Mouse (Mus musculus) lung, adult 18-20 months (tissue): ENCODE measurements at regions not wholly inside any gene's neighbourhood (a gene's known extent, or its start where the extent isn't known, plus 50 kb on each side); places are given as distances from the start of the nearest gene placed in this dataset.

ENCODE experiments used
- DNase-seq, 2 experiments: peaks; one replicate each; pipeline ENCODE4 v3.0.0; 2022; ENCODE audit warnings: mixed read lengths in 2 of 2

DNA sequence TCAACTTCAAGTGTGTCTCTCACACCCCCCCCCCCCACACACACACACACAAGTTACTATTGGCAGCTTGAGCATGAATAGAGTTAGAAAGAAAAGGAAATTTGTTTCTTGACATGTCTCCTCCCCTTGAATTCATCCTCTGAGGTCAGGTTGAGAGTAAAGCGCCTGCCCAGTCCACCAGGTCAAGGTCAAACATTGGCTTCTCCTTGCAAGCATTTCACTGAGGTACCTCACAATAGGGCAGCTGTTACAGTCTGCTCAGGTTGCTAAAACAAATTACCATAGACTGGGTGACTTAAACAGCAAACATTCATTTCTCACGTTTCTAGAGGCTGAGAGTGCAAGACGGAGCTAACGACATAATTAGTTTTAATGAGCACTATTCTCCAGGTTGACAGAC lies 344.2 kb downstream of the Galc start:
- DNase-seq, result no peak

DNA sequence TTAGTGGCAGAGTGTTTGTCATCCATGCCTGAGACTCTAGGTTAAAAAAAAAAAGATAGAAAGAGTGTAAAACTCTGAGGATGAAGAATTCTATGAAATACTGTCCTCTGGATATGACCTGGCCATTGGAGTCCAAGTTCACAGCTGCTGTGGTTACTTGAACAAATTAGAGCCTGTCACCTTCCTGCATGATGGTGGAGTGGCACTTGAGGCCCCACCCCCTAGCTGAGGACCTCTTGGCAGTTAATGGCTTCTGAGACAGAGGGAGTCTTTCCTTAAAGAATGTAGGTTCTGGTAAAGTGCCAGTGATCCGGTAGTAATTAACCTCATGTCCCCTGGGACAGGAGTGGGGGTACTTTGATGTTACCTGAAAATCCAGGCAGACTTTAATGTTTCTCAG lies 346.5 kb downstream of the Galc start:
- no peak for DNase-seq

DNA sequence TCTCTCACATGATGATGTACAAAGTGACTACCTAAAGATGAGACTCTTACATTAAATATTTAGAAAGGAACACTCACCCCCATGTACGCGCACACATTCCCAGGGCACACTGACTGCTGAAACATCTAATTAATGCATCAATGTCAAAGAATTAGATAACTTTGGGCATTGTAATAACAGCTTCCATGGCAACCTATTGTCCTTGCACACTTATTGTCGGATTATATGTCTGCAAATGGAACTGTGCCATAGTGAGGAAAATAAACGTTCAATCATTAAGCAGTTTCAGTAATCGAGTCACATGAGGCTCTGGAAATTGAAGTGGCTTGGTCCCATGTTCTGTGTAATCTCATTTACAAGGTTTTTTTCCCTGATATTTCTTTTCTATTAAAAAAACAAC lies 360.0 kb downstream of the Galc start:
- no peak for DNase-seq

GRCm38 (mm10) chr12:97898178-97898577 lies 361.1 kb downstream of the Galc start:
- no peak for DNase-seq

DNA sequence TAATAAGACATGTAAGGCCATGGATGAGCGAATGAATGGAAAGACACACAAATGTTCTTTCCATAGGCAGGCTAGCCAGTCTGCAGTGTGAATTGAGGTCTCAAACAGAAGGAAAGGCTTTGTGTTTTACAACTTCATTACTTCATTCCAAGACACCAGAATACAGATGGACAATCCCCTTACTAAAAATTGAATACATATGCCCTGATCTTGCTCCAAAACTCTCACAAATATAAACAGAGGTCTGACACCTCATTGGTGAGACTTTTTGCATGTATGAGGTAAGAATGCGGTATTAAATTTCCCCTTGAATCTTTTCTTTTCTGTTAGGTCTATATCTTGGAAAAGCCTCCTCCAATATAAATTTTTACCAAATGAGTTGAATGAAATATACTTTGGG lies 363.3 kb downstream of the Galc start:
- DNase-seq, result no peak

- no peak for DNase-seq
These were observed 370.3 kb downstream of the Galc start for GRCm38 (mm10) chr12:97888801-97889455.

DNA sequence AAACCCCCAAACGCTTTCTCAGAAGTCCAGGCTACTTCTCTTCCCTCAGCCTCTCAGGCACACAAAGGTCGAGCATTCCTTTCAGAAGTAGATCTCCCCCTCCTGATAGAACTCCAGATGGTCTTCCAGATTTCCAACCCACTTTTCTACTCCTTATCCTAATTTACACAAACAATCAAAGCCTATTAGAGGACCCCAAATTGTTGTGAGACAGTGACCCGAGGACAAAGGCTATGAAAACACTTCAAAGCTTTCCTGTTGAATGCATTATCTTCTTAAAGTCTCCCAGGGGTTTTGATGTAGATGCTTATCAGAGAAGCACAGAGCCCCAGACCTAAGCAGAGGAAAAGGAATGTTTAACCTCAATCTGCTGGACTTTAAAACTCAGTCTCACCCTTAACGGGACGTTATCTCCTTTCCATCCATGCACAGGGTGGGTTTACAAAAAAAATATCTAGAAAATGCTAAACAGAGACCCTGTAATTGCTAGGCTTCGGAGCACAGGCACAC lies 370.9 kb downstream of the Galc start:
- DNase-seq, result no peak

DNA sequence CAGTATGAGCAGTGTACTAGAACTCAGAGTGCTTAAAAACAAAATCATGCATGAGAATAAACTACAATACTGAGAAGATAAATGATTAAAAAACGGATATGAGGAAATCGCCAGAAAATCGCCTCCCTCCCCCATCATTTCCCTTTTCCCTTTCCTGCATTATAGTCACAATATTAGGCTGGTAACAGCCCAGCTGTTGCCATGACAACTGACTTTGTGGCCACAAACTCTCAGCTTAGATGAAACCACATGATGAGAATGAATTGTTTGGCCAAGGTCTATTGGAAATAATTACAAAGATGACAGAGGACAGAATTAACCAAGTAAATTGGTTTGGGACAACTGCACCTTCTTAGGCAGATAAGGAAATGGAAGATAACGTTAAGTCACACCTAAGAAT lies 376.8 kb downstream of the Galc start:
- DNase-seq, result no peak

GRCm38 (mm10) chr12:97872391-97872790 lies 386.9 kb downstream of the Galc start:
- peak; percentile 18 to 29 for DNase-seq

GRCm38 (mm10) chr12:97862921-97863320 lies 396.3 kb downstream of the Galc start:
- no peak for DNase-seq

- DNase-seq, result no peak
These were observed 422.9 kb downstream of the Galc start for GRCm38 (mm10) chr12:97836202-97836908.

DNA sequence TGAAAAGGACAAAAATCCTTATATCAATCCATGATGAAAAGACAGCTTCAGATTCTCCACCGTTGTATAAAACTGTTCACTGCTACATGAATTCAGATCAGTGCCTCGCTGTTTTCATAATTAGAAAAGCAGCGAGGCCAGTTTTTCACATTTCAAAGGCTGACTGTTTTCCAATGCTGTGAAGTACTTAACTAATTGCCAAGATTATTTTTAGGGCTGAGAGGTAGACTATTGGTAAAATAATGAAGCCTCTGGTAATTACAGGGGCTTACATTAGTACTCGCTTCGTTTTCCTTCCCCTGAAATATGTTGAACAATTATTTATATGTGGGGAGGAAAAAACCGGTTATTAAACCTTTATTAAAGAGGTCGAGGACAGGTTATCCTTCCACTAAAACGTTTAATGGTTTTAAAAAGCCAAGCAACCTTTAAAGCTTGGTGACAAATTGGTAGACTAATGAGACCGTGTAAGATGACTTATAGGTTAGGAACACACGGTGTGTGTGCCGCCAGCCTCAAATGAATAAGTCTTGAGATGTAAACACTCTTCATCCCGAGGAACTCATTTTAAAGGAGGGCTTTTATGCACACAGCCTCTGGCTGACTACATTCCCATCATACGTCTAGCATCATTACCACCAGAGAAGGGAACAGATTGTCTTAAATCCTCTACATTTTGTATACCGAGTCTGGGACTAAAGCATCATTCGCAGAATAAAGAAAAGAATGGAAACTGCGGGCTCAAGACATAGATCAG lies 465.7 kb downstream of the Galc start:
- no peak for DNase-seq

- no peak for DNase-seq
These were observed 475.8 kb downstream of the Galc start for GRCm38 (mm10) chr12:97783476-97783875.

- DNase-seq, result no peak
These were observed 500.1 kb downstream of the Galc start for GRCm38 (mm10) chr12:97759116-97759515.

DNA sequence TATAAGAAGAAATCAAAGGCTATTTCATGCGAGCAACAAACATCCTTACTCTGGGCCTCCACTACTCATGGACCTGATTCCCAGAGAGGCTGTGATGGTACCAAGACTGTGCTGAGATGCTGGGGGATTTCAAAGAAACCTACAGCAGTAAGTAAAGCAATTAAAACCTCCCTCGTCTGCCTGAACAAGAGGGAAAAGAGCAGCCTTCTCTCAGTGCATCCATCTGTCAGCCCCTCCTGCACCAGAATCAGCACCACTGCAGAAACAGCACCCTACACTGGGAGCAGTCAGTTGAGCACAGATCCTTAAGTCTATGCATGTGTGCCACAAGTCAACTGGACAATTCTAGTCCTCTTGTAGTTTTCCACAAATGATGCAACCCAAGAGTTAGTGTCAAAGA lies 500.6 kb downstream of the Galc start:
- DNase-seq, result no peak

GRCm38 (mm10) chr12:97750166-97750565 lies 509.1 kb downstream of the Galc start:
- no peak for DNase-seq

DNA sequence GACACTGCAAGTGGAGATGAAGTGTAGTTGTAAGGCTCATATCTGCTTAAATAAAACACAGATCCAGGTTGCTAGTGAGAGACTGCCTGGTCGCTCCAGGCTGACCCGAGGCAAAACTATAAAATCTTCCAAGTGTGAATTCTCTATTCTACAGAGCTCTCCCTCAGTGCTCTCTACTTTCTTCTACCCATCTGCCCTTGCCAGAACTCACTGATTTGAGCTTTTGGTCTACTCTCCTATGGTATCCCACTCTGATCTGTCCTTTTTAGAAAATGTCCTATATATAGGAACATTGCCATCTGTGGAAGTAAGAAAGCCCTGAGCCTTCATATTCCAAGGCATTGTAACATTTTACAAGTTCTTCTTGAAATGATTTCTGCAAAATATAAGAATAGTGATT lies 518.3 kb downstream of the Galc start:
- DNase-seq, result no peak

- DNase-seq, result no peak
These were observed 527.1 kb downstream of the Galc start for GRCm38 (mm10) chr12:97732078-97732580.

- no peak for DNase-seq
These were observed 538.7 kb downstream of the Galc start for GRCm38 (mm10) chr12:97720554-97720953.

GRCm38 (mm10) chr12:97717812-97718211 lies 541.4 kb downstream of the Galc start:
- DNase-seq, result no peak
